Mouse (Mus musculus) stomach, embryonic 14.5 days (tissue): ENCODE data around the gene Klf15. TPM values are rescaled to one million over a fixed set of nuclear protein-coding genes. Genes with fewer than 3 reads are reported as not detected.

Experiments
- ATAC-seq: fragments of 200-750 bp; cut with Nextera tagmentation; 2 replicates; pipeline ENCODE4 v1.8.0; 2017; ENCODE audit warnings: low read depth, moderate TSS enrichment; ENCODE audit not compliant: insufficient number of reproducible peaks, insufficient read depth, low FRiP score
- H3K27ac ChIP-seq: fragments of 300-500 bp; sonication (generic); 2 replicates; pipeline ENCODE4 v1.5.1; 2014; ENCODE audit warnings: mild to moderate bottlenecking, low read length, moderate library complexity, mixed read lengths
- H3K27me3 ChIP-seq: fragments of 300-500 bp; sonication (generic); 2 replicates; pipeline ENCODE4 v1.6.1; 2014; ENCODE audit warnings: low read length, control low read depth, mixed read lengths; ENCODE audit not compliant: control insufficient read depth, insufficient read depth
- H3K36me3 ChIP-seq: fragments of 300-500 bp; sonication (generic); 2 replicates; pipeline ENCODE4 v1.6.1; 2014; ENCODE audit warnings: mild to moderate bottlenecking, control low read depth, low read length, moderate library complexity, mixed read lengths; ENCODE audit not compliant: control insufficient read depth, insufficient read depth
- H3K4me1 ChIP-seq: fragments of 300-500 bp; sonication (generic); 2 replicates; pipeline ENCODE4 v1.6.1; 2014; ENCODE audit warnings: low read length, control low read depth, mixed read lengths; ENCODE audit not compliant: control insufficient read depth, insufficient read depth
- H3K4me2 ChIP-seq: fragments of 300-500 bp; sonication (generic); replicated peaks from 2 replicates; pipeline ENCODE4 v1.6.1; 2014; ENCODE audit warnings: low read depth, low read length, control low read depth
- H3K4me3 ChIP-seq: fragments of 300-500 bp; sonication (generic); 2 replicates; pipeline ENCODE4 v1.5.1; 2014; ENCODE audit warnings: low read depth, low read length, control low read depth
- H3K9ac ChIP-seq: fragments of 300-500 bp; sonication (generic); replicated peaks from 2 replicates; pipeline ENCODE4 v1.6.1; 2014; ENCODE audit warnings: low read depth, mild to moderate bottlenecking, control low read depth, low read length, moderate library complexity, mixed read lengths
- H3K9me3 ChIP-seq: fragments of 300-500 bp; sonication (generic); 2 replicates; pipeline ENCODE4 v1.6.1; 2016; ENCODE audit warnings: low read depth, low read length, control low read depth; ENCODE audit not compliant: control insufficient read depth
- WGBS: fragments of 180-500 bp; shearing (Covaris S2); extraction: QIAGEN DNeasy Blood & Tissue Kit; methylation state at CpG from one replicate; pipeline ENCODE4 v1.1.7; 2014; 5-methylcytosine and 5-hydroxymethylcytosine counted together
- polyA plus RNA-seq: library from polyadenylated mRNA; unstranded; fragments of >200 nt; fragmentation: Nextera tagmentation; extraction: Ambion mirVana; gene quantifications from 2 replicates; pipeline ENCODE4 v1.2.1, GENCODE M21; 2014

Gene Klf15
- polyA plus RNA-seq = 3.8 and 4.8 TPM in 2 replicates

DNA sequence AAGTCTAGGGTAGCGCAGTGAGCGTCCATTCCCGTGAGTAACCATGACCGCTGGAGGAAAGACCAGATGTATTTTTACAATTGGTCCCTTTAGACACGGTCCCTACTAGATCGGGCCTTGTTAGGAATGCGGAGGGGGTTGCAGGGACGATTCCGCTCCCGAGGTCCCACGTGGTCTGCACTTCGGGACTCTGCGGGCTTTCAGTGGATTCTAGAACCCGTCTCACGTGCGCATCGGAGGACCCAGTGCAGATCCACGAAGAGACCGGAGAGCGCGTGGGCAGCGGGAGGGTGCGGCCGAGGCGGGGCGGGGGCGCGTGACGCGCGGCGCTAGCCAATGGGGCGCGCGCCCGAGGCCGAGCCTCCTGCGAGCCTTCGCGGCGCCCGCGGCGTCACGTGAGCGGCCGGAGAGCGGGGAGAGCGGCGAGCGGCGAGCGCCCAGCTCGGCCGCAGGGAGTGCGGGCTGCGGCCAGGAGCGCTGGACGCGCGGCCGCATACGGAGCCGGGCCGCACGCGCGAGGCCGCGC lies at the start of gene Klf15:
Gene Klf15, plus strand, starts transcription at position 396 of the 526 bp plus-strand sequence.
- ATAC-seq = peak; percentile 80

DNA sequence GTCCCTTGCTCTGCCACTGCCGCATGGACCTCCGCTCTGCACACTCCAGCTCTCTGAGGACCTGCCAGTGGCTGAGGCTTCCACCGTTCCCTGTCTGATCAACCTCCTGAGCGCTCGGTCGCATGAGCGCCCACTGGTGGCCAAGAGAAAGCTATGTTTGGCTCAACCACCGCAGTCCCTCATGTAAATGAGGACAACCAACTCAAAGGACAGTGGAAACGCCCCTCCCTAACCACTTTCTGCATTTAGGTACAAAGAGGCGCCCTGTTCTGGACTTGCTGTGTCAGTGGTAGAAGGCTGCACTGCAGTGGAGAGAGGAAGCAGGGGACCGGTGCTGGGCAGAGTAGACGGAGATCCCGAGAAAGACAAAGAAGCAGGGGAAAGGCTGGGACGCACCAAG lies 39.8 kb upstream of the Klf15 start:
- Histone ChIP-seq H3K9ac (no peak overlapping the region), H3K4me1 (no peaks in the 10 kb centered on the region), H3K27me3 (peaks cover 6% of the 10 kb centered on the region; the same call in 1 of the 2 replicates), H3K4me3 (no peak overlapping the region), H3K36me3 (no peaks in the 10 kb centered on the region), H3K4me2 (peak overlapping the region; percentile 40), H3K27ac (no peak overlapping the region), H3K9me3 (no peaks in the 10 kb centered on the region)
- ATAC-seq = peak; percentile 66; the same call in 1 of the 2 replicates
- WGBS = 9% methylated on average over 14 of the region's 14 CpGs

More for the DNA sequence above, at the start of gene Klf15:
- Histone ChIP-seq H3K4me1 (peaks cover 13% of the 10 kb centered on the region; the same call in 1 of the 2 replicates), H3K9ac (peak within 1 kb of the TSS; percentile 58), H3K9me3 (no peaks in the 10 kb centered on the region), H3K4me2 (peak within 1 kb of the TSS; percentile 100), H3K27ac (no peak within 1 kb of the TSS), H3K36me3 (no peaks in the 10 kb centered on the region), H3K27me3 (peaks cover 14% of the 10 kb centered on the region; the same call in 1 of the 2 replicates), H3K4me3 (peak within 1 kb of the TSS; percentile 59)
- under 1% methylated on average over 70 of the region's 70 CpGs for WGBS

GRCm38 (mm10) chr6:90425361-90425760 lies 37.0 kb upstream of the Klf15 start:
- no peak overlapping the region for H3K4me3 ChIP-seq
- no peaks in the 10 kb centered on the region for H3K36me3 ChIP-seq
- H3K9me3 ChIP-seq = no peaks in the 10 kb centered on the region
- no peaks in the 10 kb centered on the region for H3K4me1 ChIP-seq
- peaks cover 6% of the 10 kb centered on the region; the same call in 1 of the 2 replicates for H3K27me3 ChIP-seq
- 82% methylated on average over 3 of the region's 3 CpGs for WGBS
- ATAC-seq = no peak
- H3K9ac ChIP-seq = no peak overlapping the region
- no peak overlapping the region for H3K4me2 ChIP-seq
- no peak overlapping the region for H3K27ac ChIP-seq

GRCm38 (mm10) chr6:90426003-90426402 lies 36.4 kb upstream of the Klf15 start:
- no peak for ATAC-seq
- H3K36me3 ChIP-seq = no peaks in the 10 kb centered on the region
- no peaks in the 10 kb centered on the region for H3K9me3 ChIP-seq
- no peak overlapping the region for H3K27ac ChIP-seq
- H3K4me2 ChIP-seq = no peak overlapping the region
- H3K27me3 ChIP-seq = peaks cover 6% of the 10 kb centered on the region; the same call in 1 of the 2 replicates
- H3K4me1 ChIP-seq = no peaks in the 10 kb centered on the region
- no peak overlapping the region for H3K9ac ChIP-seq
- H3K4me3 ChIP-seq = no peak overlapping the region
- 64% methylated on average over 4 of the region's 4 CpGs for WGBS

GRCm38 (mm10) chr6:90428380-90428974 lies 33.9 kb upstream of the Klf15 start, which contains the start of gene Cfap100:
Gene Cfap100, minus strand, starts transcription at chr6:90428797.
- H3K27me3 ChIP-seq = peaks cover 6% of the 10 kb centered on the region; the same call in 1 of the 2 replicates
- peak; percentile 86; the same call in 1 of the 2 replicates for ATAC-seq
- H3K4me1 ChIP-seq = no peaks in the 10 kb centered on the region
- WGBS = under 1% methylated on average over 31 of the region's 31 CpGs
- H3K27ac ChIP-seq = 0 out of 2 replicates have a peak within 1 kb of the TSS, but pooled peaks have one; percentile 15
- peak within 1 kb of the TSS; percentile 39 for H3K4me3 ChIP-seq
- H3K36me3 ChIP-seq = no peaks in the 10 kb centered on the region
- H3K9me3 ChIP-seq = no peaks in the 10 kb centered on the region
- no peak within 1 kb of the TSS for H3K9ac ChIP-seq
- peak within 1 kb of the TSS; percentile 85 for H3K4me2 ChIP-seq

GRCm38 (mm10) chr6:90429911-90430310 lies 32.5 kb upstream of the Klf15 start:
- 74% methylated on average over 14 of the region's 14 CpGs for whole genome bisulfite sequencing
- Histone ChIP-seq H3K27ac (no peak overlapping the region), H3K9ac (no peak overlapping the region), H3K4me3 (no peak overlapping the region), H3K4me2 (no peak overlapping the region), H3K36me3 (no peaks in the 10 kb centered on the region), H3K4me1 (no peaks in the 10 kb centered on the region), H3K9me3 (no peaks in the 10 kb centered on the region), H3K27me3 (peaks cover 6% of the 10 kb centered on the region; the same call in 1 of the 2 replicates)
- no peak for ATAC-seq

DNA sequence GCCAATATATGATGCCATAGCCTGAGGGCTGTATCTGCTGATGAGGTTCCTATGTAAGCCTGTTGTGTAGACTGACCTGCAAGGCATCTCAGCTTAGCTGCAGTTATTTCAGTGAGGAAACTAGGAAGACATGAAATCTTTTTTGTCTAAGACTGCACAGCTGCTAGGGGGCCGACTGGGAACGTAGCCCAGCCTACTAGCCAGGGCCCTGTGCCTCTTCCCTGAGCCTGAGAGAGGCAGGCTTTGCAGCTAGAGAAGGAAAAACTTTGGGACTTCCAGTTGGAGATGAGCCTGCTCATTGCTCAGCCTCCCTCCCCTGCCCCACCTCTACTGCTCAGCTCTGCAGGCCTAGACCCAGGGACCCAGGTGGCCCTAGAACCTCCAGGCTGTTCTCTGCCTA lies 30.9 kb upstream of the Klf15 start:
- ATAC-seq = no peak
- no peaks in the 10 kb centered on the region for H3K9me3 ChIP-seq
- 75% methylated on average over 2 of the region's 2 CpGs for WGBS

GRCm38 (mm10) chr6:90434687-90435086 lies 27.7 kb upstream of the Klf15 start:
- 64% methylated on average over 3 of the region's 3 CpGs for WGBS
- H3K4me3 ChIP-seq = no peak overlapping the region
- H3K9ac ChIP-seq = no peak overlapping the region
- H3K27ac ChIP-seq = no peak overlapping the region
- H3K9me3 ChIP-seq = no peaks in the 10 kb centered on the region
- H3K27me3 ChIP-seq = no peaks in the 10 kb centered on the region
- H3K4me1 ChIP-seq = no peaks in the 10 kb centered on the region
- ATAC-seq = peak; percentile 33; the same call in 1 of the 2 replicates
- H3K36me3 ChIP-seq = no peaks in the 10 kb centered on the region
- no peak overlapping the region for H3K4me2 ChIP-seq

More for the DNA sequence above, 30.9 kb upstream of the Klf15 start:
- Histone ChIP-seq H3K4me3 (no peak overlapping the region), H3K27me3 (peaks cover 6% of the 10 kb centered on the region; the same call in 1 of the 2 replicates), H3K36me3 (no peaks in the 10 kb centered on the region), H3K27ac (no peak overlapping the region), H3K4me1 (no peaks in the 10 kb centered on the region), H3K9ac (no peak overlapping the region), H3K4me2 (no peak overlapping the region)
